Mouse (Mus musculus): Measurements from ENCODE around the gene Serinc1.
"Not testable (repeated sequence)": the region's sequence is repeated elsewhere in the genome, so short reads cannot be mapped to it uniquely, and the experiment has no call there.

The Serinc1 gene

DNA sequence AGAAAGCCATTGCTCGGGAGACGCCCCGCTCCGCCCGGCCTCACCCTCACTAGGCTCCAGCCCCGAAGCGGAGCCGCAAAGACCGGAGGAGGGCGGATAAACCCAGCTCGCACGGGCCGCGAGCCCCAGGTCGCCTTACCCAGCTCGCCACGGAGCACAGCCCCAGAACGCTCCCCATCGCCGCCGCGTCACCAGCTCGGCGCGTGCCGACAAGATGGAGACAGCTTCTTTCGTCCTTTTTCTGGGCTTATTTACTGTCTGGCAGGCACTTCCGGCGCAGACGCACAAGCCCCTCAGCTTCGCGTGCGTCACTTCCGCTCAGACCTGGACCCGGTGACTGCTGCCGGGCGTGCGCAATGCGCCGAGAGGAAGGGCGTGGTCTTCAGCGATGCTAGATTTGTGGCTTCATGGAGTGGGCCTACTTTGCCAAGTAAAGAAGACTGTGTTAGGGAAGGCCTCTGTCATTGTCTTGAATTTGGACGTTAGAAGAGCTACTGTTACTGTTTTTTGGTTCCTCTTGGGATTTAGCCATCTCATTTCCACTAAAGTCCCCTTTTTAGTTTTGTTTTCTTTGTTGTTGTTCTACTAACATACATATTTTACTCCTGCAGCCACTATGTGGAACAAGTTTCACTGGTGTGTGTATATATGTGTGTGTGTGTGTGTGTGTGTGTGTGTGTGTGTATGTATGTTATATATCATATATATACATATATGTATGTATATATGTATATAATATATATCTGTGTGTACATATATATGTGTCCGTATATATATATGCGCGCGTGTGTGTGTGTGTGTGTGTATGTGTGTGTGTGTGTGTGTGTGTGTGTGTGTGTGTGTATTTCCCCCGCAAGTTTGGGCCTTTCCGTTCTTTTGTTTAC lies at the start of gene Serinc1:
Gene Serinc1, minus strand, starts transcription at position 313 of the 884 bp plus-strand sequence.
- DNase-seq (ENCODE audit: low read depth, low spot score): peak; percentile 93

DNA sequence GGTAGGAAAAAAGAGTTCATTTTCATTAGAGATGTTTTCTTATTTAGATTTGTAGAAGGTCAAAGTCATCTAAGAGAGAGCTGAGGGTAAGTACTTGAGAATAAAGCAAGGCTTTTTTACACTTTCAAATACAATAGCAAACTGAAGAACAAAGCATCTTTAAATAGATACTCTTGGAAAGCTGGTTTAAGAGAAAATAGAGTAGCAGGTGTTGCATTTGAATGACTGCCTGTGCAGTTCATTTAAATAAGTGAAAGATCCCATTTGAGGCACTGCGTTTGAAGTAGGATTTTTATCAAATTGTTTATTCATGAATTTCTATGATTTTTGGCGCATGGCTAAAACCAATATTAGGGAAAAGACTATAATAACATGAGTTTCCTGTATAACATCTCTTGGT lies 44.4 kb upstream of the Serinc1 start:
- no peak for DNase-seq (ENCODE audit: low read depth, low spot score)

DNA sequence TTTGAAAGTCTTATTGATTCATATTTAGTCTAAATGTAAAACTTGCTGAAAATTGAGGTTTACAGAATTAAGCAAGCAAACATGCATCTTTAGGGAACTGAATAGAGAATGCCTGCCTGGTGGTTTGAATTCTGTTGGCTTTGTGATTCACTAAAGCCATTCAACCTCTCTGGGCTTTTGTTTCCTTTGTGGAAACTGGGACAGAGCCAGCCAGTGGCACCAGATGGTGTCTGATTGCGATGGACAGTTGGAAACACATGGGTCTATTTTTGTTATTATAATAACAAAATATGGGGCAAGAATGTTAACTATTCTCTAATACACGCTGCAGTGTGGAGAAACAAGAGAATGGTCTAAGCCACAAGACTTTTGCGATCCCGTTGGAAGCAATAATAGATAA lies 39.8 kb upstream of the Serinc1 start:
- no peak for DNase-seq (ENCODE audit: low read depth, low spot score)

DNA sequence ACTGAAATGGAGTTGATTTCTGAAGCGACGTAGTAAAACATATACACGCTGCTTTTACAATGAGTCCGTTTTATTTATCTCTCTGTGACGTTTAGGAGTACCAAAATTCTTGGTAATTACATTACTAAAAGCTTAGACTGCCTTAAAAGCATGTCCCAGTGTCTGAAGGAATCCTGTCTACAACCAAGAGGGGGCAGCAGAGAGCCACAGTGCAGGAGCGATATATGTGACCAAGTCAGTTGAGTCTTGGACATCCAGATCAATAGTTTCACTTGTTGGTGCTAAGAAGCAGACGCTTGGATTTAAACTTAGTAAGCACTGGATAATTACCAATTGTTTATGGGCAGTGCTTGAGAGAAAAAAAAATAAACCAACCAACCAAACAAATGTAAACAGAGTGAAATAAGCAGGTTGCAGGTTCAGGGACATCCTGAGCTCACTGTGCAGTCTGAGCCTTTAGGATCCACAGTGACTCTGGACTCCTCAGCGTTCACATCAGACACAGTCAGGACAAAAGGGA lies 38.9 kb upstream of the Serinc1 start:
- DNase-seq (ENCODE audit: low read depth, low spot score): peak; percentile 29

DNA sequence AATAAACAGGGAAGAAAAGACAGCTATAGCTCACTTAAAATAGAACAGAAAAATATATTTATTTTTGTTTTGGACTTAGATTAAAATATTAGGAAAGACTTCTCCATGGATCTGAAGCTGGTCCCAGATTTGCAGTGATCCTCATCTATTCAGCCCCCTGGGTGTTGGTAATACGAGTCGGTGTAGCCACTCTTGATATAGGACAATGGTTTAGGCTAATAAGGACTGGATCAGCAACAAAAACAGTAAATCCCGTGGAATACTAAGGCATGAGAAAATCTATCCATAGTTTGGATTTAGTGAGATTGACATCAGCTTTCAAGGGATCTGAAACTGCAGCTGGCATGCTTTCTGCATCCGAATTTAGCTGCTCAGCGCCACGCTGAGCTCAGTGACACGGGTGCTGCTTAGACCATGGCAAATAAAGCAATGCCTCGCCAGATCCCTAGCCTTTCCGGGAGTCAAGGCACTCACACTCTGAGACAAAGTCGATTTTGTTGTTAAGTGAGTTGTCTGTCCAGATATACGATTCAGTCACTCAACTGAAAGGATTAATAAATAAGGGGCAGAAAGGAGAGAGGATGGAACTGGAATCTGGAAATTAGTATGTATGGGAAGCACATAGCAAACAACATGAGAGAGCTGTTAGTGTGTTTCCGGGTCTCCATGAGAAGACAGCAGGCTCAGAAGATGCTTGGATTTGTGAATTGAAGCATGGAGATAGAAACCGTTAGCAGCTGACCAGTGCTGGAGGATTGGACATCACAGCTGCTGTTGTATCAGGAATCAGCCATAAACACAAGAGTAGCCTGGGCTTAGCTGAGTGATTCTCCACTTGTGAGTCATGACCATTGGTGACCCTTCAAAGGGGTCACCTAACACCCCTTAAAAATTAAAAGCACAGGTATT lies 36.9 kb upstream of the Serinc1 start:
- DNase-seq (ENCODE audit: low read depth, low spot score): no peak

DNA sequence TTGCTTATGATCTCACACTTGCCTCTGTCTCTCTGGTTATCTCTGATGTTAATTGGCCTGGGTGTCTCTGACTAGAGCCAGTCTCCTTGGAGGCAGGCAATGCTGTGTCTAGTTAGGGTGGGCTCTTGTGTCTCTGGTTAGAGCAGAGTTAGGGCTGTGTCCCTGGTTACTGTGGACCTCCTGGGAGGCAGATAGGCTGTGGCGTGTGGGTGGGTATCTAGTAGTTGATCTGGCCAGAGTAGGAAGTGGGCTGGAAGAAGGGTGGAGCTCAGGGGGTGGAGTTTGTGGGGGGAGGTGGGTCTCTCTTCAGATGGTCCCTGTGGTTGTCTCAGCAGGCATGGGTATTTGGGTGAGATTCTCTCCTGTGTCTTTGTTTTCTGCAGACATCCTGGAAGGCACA lies 33.9 kb upstream of the Serinc1 start:
- DNase-seq (ENCODE audit: low read depth, low spot score): no peak

DNA sequence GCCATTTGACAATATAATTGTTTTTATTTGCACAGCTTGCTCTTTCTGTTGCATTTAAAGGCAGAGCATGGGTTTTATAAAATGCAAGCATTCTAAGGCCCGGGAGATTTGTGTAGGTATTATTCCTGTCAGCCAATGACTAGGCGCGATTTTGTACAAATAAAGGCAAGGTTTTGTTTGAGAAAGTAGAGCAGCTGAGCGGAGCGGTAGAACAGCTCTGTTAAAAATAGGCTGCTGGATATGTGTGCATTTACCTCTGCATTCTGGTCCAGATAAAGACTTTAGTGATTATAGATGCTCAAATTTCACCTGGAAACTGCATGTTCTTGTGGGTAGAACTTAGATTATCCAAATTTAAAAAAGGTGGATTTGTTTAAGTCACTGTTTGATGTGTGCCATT lies 25.3 kb upstream of the Serinc1 start:
- no peak for DNase-seq (ENCODE audit: low read depth, low spot score)

DNA sequence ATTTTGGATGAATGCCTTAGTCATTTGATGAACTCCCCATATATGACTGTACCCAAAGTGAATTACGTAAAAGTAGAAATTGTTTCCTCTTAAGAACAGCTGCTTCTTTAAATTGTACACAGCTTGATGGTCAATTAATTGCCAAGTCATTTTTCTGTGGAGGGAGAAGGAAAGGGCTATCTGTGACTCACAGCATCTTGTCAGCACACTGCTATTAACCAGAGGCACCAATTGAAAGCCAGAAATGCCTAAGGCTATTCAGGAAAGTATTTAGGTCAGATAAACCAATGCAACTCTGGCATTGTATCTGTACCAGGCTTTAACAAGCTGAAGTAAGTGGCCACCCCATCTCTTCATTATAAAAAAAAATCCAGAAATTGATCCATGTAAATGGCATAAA lies 21.4 kb upstream of the Serinc1 start:
- DNase-seq (ENCODE audit: low read depth, low spot score): no peak

DNA sequence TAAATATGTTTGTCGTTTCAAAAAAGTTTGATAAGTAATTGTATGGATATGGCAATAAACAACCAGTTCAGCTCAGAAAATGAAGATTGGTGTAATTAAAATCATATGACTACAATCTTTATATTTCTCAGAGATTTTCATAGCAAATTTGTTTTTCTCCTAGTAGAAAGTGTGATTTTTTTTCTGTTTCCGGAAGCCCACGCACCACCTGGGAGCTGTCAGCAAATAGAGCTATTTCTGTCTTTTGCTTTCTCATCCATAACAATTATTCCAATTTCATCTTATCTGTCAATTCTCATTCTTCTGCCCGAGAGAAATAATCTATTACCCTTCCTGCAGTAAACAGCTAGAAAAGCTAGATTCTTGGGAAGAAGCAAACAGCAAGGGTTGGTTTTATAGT lies 17.3 kb upstream of the Serinc1 start:
- no peak for DNase-seq (ENCODE audit: low read depth, low spot score)

DNA sequence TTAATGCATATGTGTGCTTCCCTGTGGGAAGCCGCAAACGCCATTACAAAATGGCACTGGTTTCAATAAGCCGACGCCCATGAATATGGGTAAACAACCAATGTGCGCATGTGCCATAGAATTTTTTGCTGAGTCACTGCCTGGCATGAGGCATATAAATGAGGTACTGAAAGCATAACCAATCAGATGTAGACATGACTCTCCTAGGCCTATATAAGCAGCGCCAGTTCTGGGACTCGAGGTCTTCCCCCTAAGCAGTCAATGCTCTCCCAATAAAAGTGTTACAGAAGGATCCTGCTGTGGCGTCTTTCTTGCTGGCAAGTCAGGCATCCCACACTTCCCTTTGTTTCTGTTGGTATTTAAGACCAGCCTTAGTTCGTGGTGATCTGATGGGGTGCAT lies 11.6 kb upstream of the Serinc1 start:
- DNase-seq (ENCODE audit: low read depth, low spot score): not testable (repeated sequence)

DNA sequence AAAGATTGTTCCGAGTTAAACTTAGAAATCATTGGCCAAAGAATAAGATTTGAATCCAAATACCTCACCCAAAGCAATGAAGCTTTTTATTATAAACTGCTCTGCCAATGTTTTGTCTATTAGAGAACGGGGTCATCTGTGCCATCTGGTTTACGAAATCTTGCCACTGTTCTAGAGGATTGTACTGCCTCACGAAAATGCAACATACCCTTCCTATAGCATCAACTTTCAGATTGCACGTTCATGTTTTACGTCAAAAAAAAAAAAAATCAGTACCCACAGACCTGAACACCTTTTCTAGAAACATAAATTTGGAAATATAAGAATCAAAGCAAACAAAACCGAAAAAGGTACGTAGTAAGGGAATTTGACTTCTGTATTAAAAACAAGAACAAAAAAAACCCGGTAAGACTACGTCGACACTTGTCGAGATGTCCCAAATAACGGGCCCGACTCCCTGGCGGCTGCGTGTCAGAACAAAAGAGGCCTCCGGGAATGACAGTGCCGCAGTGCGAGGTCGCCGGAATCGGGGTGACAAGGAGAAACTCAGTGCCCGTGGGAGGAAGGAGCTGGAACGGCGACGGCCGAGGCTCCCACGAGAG lies 613 bp downstream of the Serinc1 start:
- DNase-seq (ENCODE audit: low read depth, low spot score): no peak

DNA sequence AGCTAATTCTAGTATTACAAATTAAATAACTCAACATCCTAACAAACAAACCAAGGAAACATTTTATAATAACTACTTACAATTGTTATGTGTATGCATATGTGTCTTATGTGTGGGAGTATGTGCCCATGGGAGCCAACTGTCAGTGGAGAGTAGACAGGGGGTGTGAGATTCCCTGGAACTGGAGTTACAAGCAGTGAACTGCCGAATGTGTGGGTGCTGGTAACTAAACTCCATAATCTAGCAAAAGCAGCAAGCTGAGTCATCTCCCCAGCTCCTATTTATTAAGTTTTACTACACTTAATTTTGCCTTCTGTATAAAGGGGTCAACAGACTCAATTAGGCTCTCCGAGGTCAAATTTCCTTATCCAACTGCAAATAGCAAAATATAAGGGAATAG lies 1.3 kb downstream of the Serinc1 start:
- DNase-seq (ENCODE audit: low read depth, low spot score): no peak

DNA sequence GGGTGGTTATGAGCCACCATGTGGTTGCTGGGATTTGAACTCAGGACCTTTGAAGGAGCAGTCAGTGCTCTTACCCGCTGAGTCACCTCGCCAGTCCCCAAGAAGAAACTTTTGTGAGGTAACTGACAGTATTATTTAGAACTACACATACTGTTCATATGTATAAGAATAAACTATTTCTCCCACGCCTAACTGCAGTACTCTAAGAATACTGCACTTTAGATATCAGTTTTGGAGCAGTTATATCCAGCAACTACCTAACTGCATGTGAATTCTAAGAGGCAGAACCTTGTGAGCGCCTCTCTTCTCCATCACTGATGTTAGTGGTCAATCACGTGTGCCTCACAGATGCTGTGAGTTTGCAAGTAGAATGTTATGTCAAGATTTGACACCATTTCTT lies 5.9 kb downstream of the Serinc1 start:
- DNase-seq (ENCODE audit: low read depth, low spot score): no peak

DNA sequence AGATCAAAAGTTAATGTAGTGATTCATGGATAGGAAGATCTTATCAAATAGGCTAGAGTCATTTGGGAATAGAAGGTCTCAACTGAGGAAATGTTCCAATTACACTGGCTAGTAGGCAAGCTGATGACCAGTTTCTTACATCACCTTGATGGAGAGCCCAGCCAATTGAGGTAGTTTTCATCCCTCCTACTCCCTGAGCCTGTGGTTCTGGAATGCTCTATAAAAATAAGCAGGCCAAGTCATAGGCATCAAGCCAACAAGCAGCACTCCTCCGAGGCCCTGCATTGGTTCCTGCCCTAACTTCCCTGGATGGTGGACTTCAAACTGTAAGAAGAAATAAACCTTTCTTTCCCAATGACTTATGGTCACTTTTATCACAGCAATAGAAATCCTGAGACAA lies 17.1 kb downstream of the Serinc1 start:
- DNase-seq (ENCODE audit: low read depth, low spot score): no peak

DNA sequence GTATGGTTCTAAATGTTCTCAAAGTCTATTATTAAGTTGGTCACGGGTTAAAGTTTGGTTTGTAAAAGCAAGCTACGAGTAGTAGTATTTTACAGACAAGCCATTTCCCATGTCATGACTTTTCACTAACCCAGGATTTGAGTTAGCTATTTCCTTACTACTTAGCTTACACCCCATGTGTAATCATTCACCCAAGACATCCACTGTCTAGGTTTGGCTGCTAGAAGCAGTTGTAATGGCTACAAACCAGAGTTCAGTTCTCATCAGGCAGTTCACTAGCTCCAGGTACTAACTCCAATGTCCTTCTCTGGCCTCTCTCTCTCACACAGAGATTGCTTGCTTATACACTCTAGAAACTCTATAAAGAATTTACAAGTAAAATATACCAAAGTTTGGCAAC lies 17.7 kb downstream of the Serinc1 start:
- no peak for DNase-seq (ENCODE audit: low read depth, low spot score)

DNA sequence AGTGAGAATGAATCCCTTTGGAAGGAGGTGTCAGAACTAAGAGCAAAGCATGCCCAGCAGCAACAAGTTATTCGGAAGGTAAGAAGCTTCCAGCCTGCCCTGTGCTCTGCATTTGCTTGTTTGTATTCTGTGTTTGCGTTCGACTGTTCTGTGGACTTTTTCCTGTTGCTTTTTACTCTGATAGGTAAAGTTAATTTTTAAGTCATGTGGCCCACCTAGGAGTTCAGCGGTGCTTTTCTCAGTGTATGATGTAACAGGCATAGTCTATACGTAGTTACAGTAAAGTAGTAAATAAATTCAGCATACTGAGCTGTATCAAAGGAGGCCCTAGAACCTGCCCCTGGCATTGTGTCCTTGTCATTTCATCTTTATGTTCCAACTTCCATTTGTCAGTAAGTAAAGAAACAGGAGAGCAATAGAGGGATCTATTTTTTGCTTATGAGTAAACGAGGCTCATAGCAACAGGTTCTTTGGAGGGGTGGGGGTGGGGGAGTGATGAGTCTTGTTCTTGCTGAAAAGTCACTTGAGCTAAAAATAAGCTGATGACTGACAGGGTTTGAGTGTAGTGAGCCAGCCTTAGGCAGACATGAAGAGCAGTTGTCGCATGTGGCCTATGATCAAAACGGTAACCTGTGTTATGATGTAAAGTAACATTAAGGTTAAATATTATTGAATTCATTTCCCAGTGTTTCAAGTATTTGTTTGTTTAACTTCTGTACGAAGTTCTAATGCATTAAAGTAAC lies 32.7 kb downstream of the Serinc1 start:
- no peak for DNase-seq (ENCODE audit: low read depth, low spot score)

DNA sequence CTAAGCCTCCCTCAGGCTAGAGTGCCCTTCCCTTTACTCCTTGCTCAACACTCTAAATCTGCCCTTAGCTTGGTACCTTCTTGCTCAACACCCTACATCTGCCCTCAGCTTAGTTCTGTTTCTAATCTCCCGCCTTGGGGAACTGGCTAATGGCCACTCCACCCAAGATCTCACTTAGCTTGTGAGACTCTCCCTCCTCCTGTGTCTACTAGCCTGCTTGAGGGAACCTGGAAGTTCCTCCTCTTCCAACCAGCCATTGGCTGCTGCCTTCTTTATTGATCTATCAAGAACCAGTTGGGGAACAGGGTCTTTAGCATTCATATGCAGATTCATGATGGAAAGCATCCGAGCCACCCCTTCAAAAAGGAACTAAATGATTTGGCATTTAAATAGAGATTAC lies 40.3 kb downstream of the Serinc1 start:
- no peak for DNase-seq (ENCODE audit: low read depth, low spot score)

DNA sequence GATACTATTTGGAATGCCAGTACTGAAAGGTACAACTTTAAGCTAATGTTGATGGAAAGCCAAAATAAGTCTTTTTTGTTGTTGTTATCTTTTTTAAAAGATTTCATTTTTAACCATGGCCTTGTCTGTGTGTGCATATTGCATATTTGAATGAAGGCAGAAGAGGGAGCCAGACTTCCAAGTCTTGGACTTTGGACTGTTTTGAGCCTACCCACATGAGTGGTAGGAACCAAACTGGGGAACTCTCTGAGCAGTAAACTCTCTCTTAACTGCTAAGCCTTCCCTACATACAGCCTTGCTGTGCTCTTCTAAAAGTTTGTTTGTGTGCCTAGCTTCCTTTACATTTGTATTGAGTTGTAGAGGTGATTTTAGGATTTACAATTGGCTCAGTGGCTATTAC lies 43.7 kb downstream of the Serinc1 start:
- no peak for DNase-seq (ENCODE audit: low read depth, low spot score)

DNA sequence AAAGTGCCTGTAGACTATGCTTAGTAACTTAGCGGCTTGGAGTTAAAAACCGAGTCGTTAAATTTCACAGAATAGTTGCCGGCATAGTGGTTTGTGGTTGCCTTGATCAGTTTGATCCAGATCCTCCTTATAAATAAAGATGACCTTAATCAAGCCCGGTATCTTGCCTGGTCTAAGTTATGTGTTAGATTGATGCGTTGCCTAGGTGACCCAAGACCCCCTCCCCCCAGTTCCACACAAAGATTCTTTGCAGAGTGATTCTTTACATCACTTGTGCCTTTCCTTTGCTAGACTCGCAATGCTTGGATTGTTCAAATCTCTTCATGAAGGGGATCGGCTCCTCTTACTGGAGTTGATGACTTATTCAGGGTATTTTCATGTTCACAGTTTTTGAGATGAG lies 45.1 kb downstream of the Serinc1 start:
- peak; percentile 48 for DNase-seq (ENCODE audit: low read depth, low spot score)

DNA sequence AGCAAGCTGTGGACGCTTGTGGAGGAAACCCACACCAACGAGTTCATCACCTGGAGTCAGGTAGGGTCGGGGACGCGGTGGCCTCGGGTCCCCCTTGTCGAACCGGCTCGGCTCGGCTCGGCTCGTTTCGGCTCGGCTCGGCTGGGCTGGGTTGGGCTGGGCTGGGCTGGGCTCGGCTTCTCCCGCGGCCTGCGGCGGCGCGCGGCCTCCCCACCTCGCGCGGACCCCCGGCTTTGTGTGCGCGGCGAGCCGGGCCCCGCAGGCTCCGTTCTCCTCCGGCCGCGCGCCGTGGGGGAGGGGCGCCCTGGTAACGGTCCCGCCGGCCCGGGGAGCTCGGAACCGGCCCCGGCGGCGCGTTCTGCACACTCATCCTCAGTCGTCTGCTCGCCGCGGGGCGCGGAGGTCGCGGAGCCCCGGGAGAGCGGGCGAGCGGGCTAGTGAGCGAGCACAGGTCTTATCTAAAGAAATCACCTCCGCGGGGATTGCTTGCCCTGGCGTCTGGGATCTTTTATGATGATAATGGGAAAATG lies 45.7 kb downstream of the Serinc1 start:
- DNase-seq (ENCODE audit: low read depth, low spot score): peak; percentile 35

DNA sequence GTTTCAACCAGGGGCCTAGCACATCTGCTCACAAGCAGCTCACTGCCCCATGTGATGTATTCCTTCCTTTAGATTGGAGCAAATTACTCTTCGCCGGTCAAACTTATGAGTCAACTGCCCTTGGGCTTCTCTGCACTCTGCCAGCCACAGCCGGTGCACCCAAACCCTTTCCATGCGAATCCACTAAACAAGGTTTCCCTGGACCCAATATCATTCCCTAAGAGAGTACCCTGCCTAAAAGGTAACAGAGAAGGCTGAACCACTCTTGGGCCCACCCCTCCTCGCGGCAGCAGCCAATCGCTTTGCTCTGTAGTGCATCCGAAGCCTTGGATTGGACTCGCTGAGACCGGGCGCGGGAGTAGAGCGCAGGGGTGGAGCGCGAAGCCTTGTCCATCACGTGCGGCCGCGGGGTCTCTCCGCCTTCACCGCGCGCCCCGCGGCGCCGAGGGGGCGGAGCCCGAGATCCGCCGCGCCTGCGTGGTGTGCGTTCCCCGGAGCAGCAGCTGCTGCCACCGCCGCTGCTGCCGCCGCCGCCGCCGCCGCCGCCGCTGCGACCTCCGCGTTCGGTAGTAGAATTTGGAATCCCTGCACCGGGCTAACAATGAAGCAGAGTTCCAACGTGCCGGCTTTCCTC lies 46.3 kb downstream of the Serinc1 start, which contains the start of gene Hsf2:
Gene Hsf2, plus strand, starts transcription at position 478 of the 634 bp plus-strand sequence.
- peak; percentile 90 for DNase-seq (ENCODE audit: low read depth, low spot score)
